Mouse (Mus musculus) embryo, embryonic 10.5 days (tissue): Measurements from ENCODE around the gene Adcy2.

ENCODE experiments used
- DNase-seq: peaks from one replicate; pipeline ENCODE4 v3.0.0-alpha.2; 2015; ENCODE audit warnings: low spot score

Gene Adcy2

GRCm38 (mm10) chr13:68627041-68627440, 372.3 kb downstream of the Adcy2 start:
- no peak for DNase-seq

GRCm38 (mm10) chr13:68622792-68623191, 376.5 kb downstream of the Adcy2 start:
- DNase-seq = peak; percentile 9

GRCm38 (mm10) chr13:68607652-68608405, 391.5 kb downstream of the Adcy2 start:
- DNase-seq = peak; percentile 13

GRCm38 (mm10) chr13:68605689-68606126, 393.6 kb downstream of the Adcy2 start:
- DNase-seq = peak; percentile 66

GRCm38 (mm10) chr13:68603085-68603484, 396.3 kb downstream of the Adcy2 start:
- no peak for DNase-seq

- DNase-seq = peak; percentile 58
Measured at GRCm38 (mm10) chr13:68601184-68601583, 398.2 kb downstream of the Adcy2 start.

- DNase-seq = no peak
Measured at GRCm38 (mm10) chr13:68598953-68599352, 400.4 kb downstream of the Adcy2 start.

- DNase-seq = no peak
Measured at GRCm38 (mm10) chr13:68597667-68598066, 401.7 kb downstream of the Adcy2 start.

GRCm38 (mm10) chr13:68597199-68597598, 402.1 kb downstream of the Adcy2 start, which contains the start of gene 1700001L19Rik:
TSS of gene 1700001L19Rik (plus strand) at chr13:68597421.
- DNase-seq = no peak

GRCm38 (mm10) chr13:68593797-68594196, 405.5 kb downstream of the Adcy2 start:
- DNase-seq = peak; percentile 59

- no peak for DNase-seq
Measured at GRCm38 (mm10) chr13:68588352-68588751, 411.0 kb downstream of the Adcy2 start.

- no peak for DNase-seq
Measured at GRCm38 (mm10) chr13:68585441-68585840, 413.9 kb downstream of the Adcy2 start.

- no peak for DNase-seq
Measured at GRCm38 (mm10) chr13:68583961-68584360, 415.4 kb downstream of the Adcy2 start.

GRCm38 (mm10) chr13:68582517-68582780, 416.9 kb downstream of the Adcy2 start:
- DNase-seq = peak; percentile 42

GRCm38 (mm10) chr13:68581747-68582516, 417.4 kb downstream of the Adcy2 start, which contains the start of the genes Mtrr and Fastkd3:
TSS of gene Mtrr (minus strand) at chr13:68582149.
TSS of gene Fastkd3 (plus strand) at chr13:68582234.
- DNase-seq = peak; percentile 96

GRCm38 (mm10) chr13:68581086-68581740, 418.1 kb downstream of the Adcy2 start:
- peak; percentile 22 for DNase-seq

- no peak for DNase-seq
Measured at GRCm38 (mm10) chr13:68577945-68578344, 421.4 kb downstream of the Adcy2 start.

- no peak for DNase-seq
Measured at GRCm38 (mm10) chr13:68574398-68574797, 424.9 kb downstream of the Adcy2 start.

GRCm38 (mm10) chr13:68572966-68573913, 426.1 kb downstream of the Adcy2 start:
- peak; percentile 54 for DNase-seq

- DNase-seq = no peak
Measured at GRCm38 (mm10) chr13:68572247-68572646, 427.1 kb downstream of the Adcy2 start.
